Mouse (Mus musculus): ENCODE results near the gene Sh2b3. TPM values are rescaled to one million over a fixed set of nuclear protein-coding genes. Genes with fewer than 3 reads are reported as not detected.

Gene Sh2b3
- total and polyA plus RNA-seq, 3 experiments: 16.3 to 122 (median 20.4) TPM

DNA sequence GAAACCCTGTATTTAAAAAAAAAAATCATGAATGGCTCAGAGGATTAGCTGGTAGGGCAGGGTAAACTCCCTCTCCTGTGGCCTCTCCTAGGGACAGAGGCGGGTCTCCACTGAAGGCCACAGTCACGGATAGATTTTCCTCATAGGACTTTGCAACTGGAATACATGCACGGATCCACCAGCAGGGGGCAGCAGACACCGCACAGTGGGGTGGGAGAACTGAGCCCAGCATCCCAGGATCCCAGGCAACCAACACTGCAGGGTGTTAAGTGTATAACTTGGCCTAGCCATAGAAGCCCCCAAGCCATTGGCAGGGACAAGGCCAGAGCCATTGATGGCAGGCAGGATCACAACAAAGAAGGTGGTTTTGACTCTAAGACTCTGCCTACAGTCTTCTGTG, 34.7 kb upstream of the Sh2b3 start:
- H3K27me3 ChIP-seq (ENCODE audit: insufficient read depth, low read length): peaks cover 19% of the 10 kb centered on the region; the same call in 1 of the 2 replicates
- H3K36me3 ChIP-seq (replicated peaks): no peaks in the 10 kb centered on the region
- H3K4me1 ChIP-seq (ENCODE audit: insufficient read depth, low read depth, low read length): peaks cover 6% of the 10 kb centered on the region
- TF ChIP-seq POLR2AphosphoS5 (IDR thresholded peaks at IDR 0.05; ENCODE audit: insufficient replicate concordance, low read depth, low read length): no peak
- no peak for TF ChIP-seq GATA1 (IDR thresholded peaks at IDR 0.05; ENCODE audit: borderline replicate concordance, low read length)
- no peak for TF ChIP-seq TAL1 (conservative IDR thresholded peaks at IDR 0.05; ENCODE audit: low read depth, low read length)
- TF ChIP-seq CTCF (IDR thresholded peaks at IDR 0.05; ENCODE audit: low read depth, low read length): peak; percentile 74
- no peak for TF ChIP-seq GATA2 (IDR thresholded peaks at IDR 0.05; ENCODE audit: borderline replicate concordance, low read depth, low read length)
- no peak overlapping the region for H3K4me3 ChIP-seq (ENCODE audit: low read depth, low read length)
- H3K9me3 ChIP-seq (replicated peaks): no peaks in the 10 kb centered on the region
- peak; percentile 46 for DNase-seq (ENCODE audit: low spot score)
- ATAC-seq (ENCODE audit: extremely low read depth, insufficient number of reproducible peaks, low FRiP score, poor library complexity, severe bottlenecking): no peak; the same call in 1 of the 2 replicates

DNA sequence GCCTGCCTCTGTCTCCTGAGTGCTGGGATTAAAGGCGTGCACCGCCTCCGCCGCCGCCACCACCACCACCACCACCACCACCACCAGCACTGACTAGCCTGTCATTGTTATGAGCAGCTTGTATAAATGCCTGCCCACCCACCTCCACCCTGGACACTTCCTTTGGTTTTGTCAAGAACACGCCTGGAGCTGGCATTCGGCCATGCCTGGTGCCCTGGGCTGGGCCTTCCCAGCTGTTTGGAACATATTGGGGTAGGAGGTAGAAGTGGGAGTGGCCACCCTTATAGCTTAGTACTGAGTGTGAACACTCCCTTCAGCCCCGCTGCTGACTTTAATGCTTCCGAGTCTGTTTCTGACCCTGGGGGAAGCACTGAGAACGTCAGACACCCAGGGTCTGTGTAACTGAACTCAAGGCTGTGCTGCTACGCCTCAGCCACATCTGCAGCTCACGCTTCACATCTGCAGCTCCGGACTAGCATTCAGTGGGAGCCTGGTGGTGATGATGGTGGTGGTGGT, 34.1 kb upstream of the Sh2b3 start:
- ATAC-seq (ENCODE audit: extremely low read depth, insufficient number of reproducible peaks, low FRiP score, poor library complexity, severe bottlenecking): no peak
- peaks cover 20% of the 10 kb centered on the region; the same call in 1 of the 2 replicates for H3K27me3 ChIP-seq (ENCODE audit: insufficient read depth, low read length)

DNA sequence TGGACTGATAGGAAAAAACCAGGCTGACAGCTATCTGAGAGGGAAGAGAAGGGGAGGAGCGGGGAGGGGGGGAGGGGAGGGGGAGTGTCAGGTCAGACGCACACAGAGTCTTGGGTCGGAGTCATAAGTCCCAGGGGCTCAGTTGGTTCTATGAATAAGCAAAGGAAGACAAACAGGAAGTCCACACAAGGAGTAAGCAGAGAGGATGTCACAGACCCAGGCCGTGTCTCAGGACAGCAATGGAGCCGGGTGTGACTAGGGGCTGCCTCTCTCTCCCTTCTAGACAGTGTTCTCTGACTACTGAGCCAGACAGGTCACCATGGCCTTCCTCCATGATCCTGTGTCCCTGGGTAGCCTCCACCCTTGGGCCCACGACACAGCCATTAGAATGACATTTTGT, 33.4 kb upstream of the Sh2b3 start:
- peaks cover 21% of the 10 kb centered on the region; the same call in 1 of the 2 replicates for H3K27me3 ChIP-seq (ENCODE audit: insufficient read depth, low read length)
- no peaks in the 10 kb centered on the region for H3K9me3 ChIP-seq (replicated peaks)
- H3K4me3 ChIP-seq (ENCODE audit: low read depth, low read length): no peak overlapping the region

More for the DNA sequence above, 34.1 kb upstream of the Sh2b3 start:
- Histone ChIP-seq H3K36me3 (replicated peaks) (no peaks in the 10 kb centered on the region), H3K9me3 (replicated peaks) (no peaks in the 10 kb centered on the region), H3K4me3 (ENCODE audit: low read depth, low read length) (no peak overlapping the region), H3K4me1 (ENCODE audit: insufficient read depth, low read depth, low read length) (peaks cover 6% of the 10 kb centered on the region)
- DNase-seq (ENCODE audit: low spot score): no peak
- TF ChIP-seq POLR2AphosphoS5 (IDR thresholded peaks at IDR 0.05; ENCODE audit: insufficient replicate concordance, low read depth, low read length): no peak
- no peak for TF ChIP-seq GATA1 (IDR thresholded peaks at IDR 0.05; ENCODE audit: borderline replicate concordance, low read length)
- no peak for TF ChIP-seq TAL1 (conservative IDR thresholded peaks at IDR 0.05; ENCODE audit: low read depth, low read length)
- TF ChIP-seq CTCF (IDR thresholded peaks at IDR 0.05; ENCODE audit: low read depth, low read length): no peak
- TF ChIP-seq GATA2 (IDR thresholded peaks at IDR 0.05; ENCODE audit: borderline replicate concordance, low read depth, low read length): no peak

DNA sequence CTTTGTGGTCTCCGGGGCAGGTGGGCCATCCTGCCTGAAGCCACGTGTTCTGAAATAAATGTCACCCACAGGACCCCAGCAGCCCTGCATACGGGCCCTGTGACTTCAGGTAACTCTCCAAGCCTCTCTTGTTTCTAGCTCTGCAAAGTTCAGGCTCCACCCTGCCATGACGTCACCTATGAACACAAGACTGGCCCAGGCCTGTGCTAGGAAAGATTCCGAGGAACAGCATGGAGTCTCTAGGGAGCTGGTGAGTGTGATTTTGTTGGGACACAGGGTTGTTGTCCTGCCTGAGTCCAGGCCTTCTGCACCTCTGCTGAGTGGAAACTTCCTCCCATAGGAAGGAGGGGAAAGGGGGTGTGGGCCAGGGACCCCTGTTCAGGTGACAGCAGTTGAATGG, 30.5 kb upstream of the Sh2b3 start:
- ATAC-seq (ENCODE audit: extremely low read depth, insufficient number of reproducible peaks, low FRiP score, poor library complexity, severe bottlenecking) (no peak), DNase-seq (ENCODE audit: low spot score) (no peak)
- Histone ChIP-seq H3K36me3 (replicated peaks) (no peaks in the 10 kb centered on the region), H3K4me3 (ENCODE audit: low read depth, low read length) (no peak overlapping the region), H3K4me1 (ENCODE audit: insufficient read depth, low read depth, low read length) (peaks cover 8% of the 10 kb centered on the region), H3K9me3 (replicated peaks) (no peaks in the 10 kb centered on the region), H3K27me3 (ENCODE audit: insufficient read depth, low read length) (peaks cover 20% of the 10 kb centered on the region; the same call in 1 of the 2 replicates)
- TF ChIP-seq TAL1 (conservative IDR thresholded peaks at IDR 0.05; ENCODE audit: low read depth, low read length) (no peak), POLR2AphosphoS5 (IDR thresholded peaks at IDR 0.05; ENCODE audit: insufficient replicate concordance, low read depth, low read length) (no peak), CTCF (IDR thresholded peaks at IDR 0.05; ENCODE audit: low read depth, low read length) (no peak), GATA2 (IDR thresholded peaks at IDR 0.05; ENCODE audit: borderline replicate concordance, low read depth, low read length) (no peak), GATA1 (IDR thresholded peaks at IDR 0.05; ENCODE audit: borderline replicate concordance, low read length) (no peak)

More for the DNA sequence above, 33.4 kb upstream of the Sh2b3 start:
- ATAC-seq (ENCODE audit: extremely low read depth, insufficient number of reproducible peaks, low FRiP score, poor library complexity, severe bottlenecking): no peak
- Histone ChIP-seq H3K36me3 (replicated peaks) (no peaks in the 10 kb centered on the region), H3K4me1 (ENCODE audit: insufficient read depth, low read depth, low read length) (peaks cover 6% of the 10 kb centered on the region)
- no peak for DNase-seq (ENCODE audit: low spot score)
- TF ChIP-seq GATA1 (IDR thresholded peaks at IDR 0.05; ENCODE audit: borderline replicate concordance, low read length): no peak
- TF ChIP-seq GATA2 (IDR thresholded peaks at IDR 0.05; ENCODE audit: borderline replicate concordance, low read depth, low read length): no peak
- no peak for TF ChIP-seq TAL1 (conservative IDR thresholded peaks at IDR 0.05; ENCODE audit: low read depth, low read length)
- TF ChIP-seq POLR2AphosphoS5 (IDR thresholded peaks at IDR 0.05; ENCODE audit: insufficient replicate concordance, low read depth, low read length): no peak
- no peak for TF ChIP-seq CTCF (IDR thresholded peaks at IDR 0.05; ENCODE audit: low read depth, low read length)

DNA sequence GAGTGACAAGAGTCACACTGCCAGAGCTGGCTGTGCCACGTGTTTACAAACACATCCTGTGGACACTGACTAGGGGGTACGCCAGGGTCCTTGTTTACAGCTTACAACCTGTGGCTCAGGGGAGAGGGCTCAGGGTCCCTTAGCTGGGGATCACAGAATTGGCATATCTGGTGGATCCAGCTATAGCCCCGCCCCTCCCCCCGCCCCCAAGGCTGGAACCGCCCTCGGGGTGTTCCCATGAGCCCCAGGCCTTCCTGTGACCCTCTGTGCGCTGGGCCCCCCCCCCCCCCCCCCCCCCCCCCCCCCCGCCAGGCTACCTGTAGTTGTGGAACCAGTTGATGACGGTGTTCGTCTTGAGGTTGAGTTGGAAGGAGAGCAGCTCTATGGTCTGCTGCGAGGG, 26.9 kb upstream of the Sh2b3 start:
- Histone ChIP-seq H3K9me3 (replicated peaks) (no peaks in the 10 kb centered on the region), H3K36me3 (replicated peaks) (no peaks in the 10 kb centered on the region), H3K4me3 (ENCODE audit: low read depth, low read length) (no peak overlapping the region), H3K4me1 (ENCODE audit: insufficient read depth, low read depth, low read length) (peaks cover 6% of the 10 kb centered on the region; the same call in 1 of the 2 replicates), H3K27me3 (ENCODE audit: insufficient read depth, low read length) (peaks cover 32% of the 10 kb centered on the region; the same call in 1 of the 2 replicates)
- DNase-seq (ENCODE audit: low spot score) (no peak), ATAC-seq (ENCODE audit: extremely low read depth, insufficient number of reproducible peaks, low FRiP score, poor library complexity, severe bottlenecking) (no peak)
- TF ChIP-seq TAL1 (conservative IDR thresholded peaks at IDR 0.05; ENCODE audit: low read depth, low read length): no peak
- TF ChIP-seq GATA1 (IDR thresholded peaks at IDR 0.05; ENCODE audit: borderline replicate concordance, low read length): no peak
- TF ChIP-seq POLR2AphosphoS5 (IDR thresholded peaks at IDR 0.05; ENCODE audit: insufficient replicate concordance, low read depth, low read length): no peak
- TF ChIP-seq GATA2 (IDR thresholded peaks at IDR 0.05; ENCODE audit: borderline replicate concordance, low read depth, low read length): no peak
- TF ChIP-seq CTCF (IDR thresholded peaks at IDR 0.05; ENCODE audit: low read depth, low read length): no peak

DNA sequence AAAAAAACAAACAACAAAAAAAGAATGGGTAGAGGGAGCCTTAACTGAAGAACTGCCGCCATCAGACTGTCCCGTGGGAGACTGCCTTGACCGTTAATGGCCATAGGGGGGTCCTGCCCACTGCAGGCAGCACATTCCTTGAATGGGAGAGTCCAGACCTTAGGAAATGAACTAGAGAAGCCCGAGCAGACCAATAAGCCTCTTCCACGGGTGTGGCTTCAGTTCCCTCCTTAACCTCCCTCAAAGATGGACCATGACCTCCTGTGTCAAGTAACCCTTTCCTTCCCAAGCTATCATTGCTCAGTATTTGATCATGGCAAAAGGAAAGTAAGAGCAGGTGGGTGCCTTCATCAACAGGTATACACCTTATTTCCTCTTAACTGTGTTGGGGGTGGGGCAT, 24.5 kb upstream of the Sh2b3 start:
- ATAC-seq (ENCODE audit: extremely low read depth, insufficient number of reproducible peaks, low FRiP score, poor library complexity, severe bottlenecking): no peak

More for the DNA sequence above, 24.5 kb upstream of the Sh2b3 start:
- H3K4me1 ChIP-seq (ENCODE audit: insufficient read depth, low read depth, low read length): peaks cover 2% of the 10 kb centered on the region; the same call in 1 of the 2 replicates
- no peak overlapping the region for H3K4me3 ChIP-seq (ENCODE audit: low read depth, low read length)
- DNase-seq (ENCODE audit: low spot score): no peak
- no peaks in the 10 kb centered on the region for H3K36me3 ChIP-seq (replicated peaks)
- H3K9me3 ChIP-seq (replicated peaks): no peaks in the 10 kb centered on the region
- peaks cover 34% of the 10 kb centered on the region for H3K27me3 ChIP-seq (ENCODE audit: insufficient read depth, low read length)
- TF ChIP-seq TAL1 (conservative IDR thresholded peaks at IDR 0.05; ENCODE audit: low read depth, low read length): no peak
- no peak for TF ChIP-seq GATA1 (IDR thresholded peaks at IDR 0.05; ENCODE audit: borderline replicate concordance, low read length)
- TF ChIP-seq GATA2 (IDR thresholded peaks at IDR 0.05; ENCODE audit: borderline replicate concordance, low read depth, low read length): no peak
- no peak for TF ChIP-seq CTCF (IDR thresholded peaks at IDR 0.05; ENCODE audit: low read depth, low read length)
- no peak for TF ChIP-seq POLR2AphosphoS5 (IDR thresholded peaks at IDR 0.05; ENCODE audit: insufficient replicate concordance, low read depth, low read length)
